Mouse (Mus musculus): ENCODE measurements around the gene Usp54. TPM values are rescaled to one million over a fixed set of nuclear protein-coding genes. Genes with fewer than 3 reads are reported as not detected.

Usp54 gene
- 12.8 TPM for polyA plus RNA-seq (2014; fragmentation: Illumina TruSeq; extraction: RNeasy Lipid Tissue Mini Kit (QIAGEN cat#74804); ENCODE audit: low read depth, low replicate concordance)

GRCm38 (mm10) chr14:20640644-20641437 lies at the start of gene Usp54:
Usp54 (minus strand) TSS chr14:20641063.

GRCm38 (mm10) chr14:20674064-20674833 lies 33.4 kb upstream of the Usp54 start, which contains the start of gene Sec24c:
Sec24c (plus strand) TSS chr14:20674308.

GRCm38 (mm10) chr14:20668154-20668810 lies 27.4 kb upstream of the Usp54 start, which contains the start of gene Synpo2l:
Synpo2l (minus strand) TSS chr14:20668354.

GRCm38 (mm10) chr14:20656361-20656760 lies 15.5 kb upstream of the Usp54 start, which contains the start of gene Myoz1:
Myoz1 (minus strand) TSS chr14:20656540.

GRCm38 (mm10) chr14:20546415-20546814 lies 94.4 kb downstream of the Usp54 start, which contains the start of gene Ppp3cb:
Ppp3cb (minus strand) TSS chr14:20546573.

Other genes with a start within 250 kb of the Usp54 start
- 4.3 TPM for gene Mrps16, start 247.4 kb downstream of the Usp54 start, polyA plus RNA-seq (2014; fragmentation: Illumina TruSeq; extraction: RNeasy Lipid Tissue Mini Kit (QIAGEN cat#74804); ENCODE audit: low read depth, low replicate concordance)
- gene Cfap70, start 188.8 kb downstream of the Usp54 start, polyA plus RNA-seq (2014; fragmentation: Illumina TruSeq; extraction: RNeasy Lipid Tissue Mini Kit (QIAGEN cat#74804); ENCODE audit: low read depth, low replicate concordance): 352 TPM
- gene Anxa7, start 160.9 kb downstream of the Usp54 start, polyA plus RNA-seq (2014; fragmentation: Illumina TruSeq; extraction: RNeasy Lipid Tissue Mini Kit (QIAGEN cat#74804); ENCODE audit: low read depth, low replicate concordance): 20.7 TPM
- gene Mss51, start 144.2 kb downstream of the Usp54 start, polyA plus RNA-seq (2014; fragmentation: Illumina TruSeq; extraction: RNeasy Lipid Tissue Mini Kit (QIAGEN cat#74804); ENCODE audit: low read depth, low replicate concordance): 2.8 TPM
- 80.2 TPM for gene Ppp3cb, start 94.5 kb downstream of the Usp54 start, polyA plus RNA-seq (2014; fragmentation: Illumina TruSeq; extraction: RNeasy Lipid Tissue Mini Kit (QIAGEN cat#74804); ENCODE audit: low read depth, low replicate concordance)
- 0.22 TPM for gene Myoz1, start 15.5 kb upstream of the Usp54 start, polyA plus RNA-seq (2014; fragmentation: Illumina TruSeq; extraction: RNeasy Lipid Tissue Mini Kit (QIAGEN cat#74804); ENCODE audit: low read depth, low replicate concordance)
- gene Synpo2l, start 27.3 kb upstream of the Usp54 start, polyA plus RNA-seq (2014; fragmentation: Illumina TruSeq; extraction: RNeasy Lipid Tissue Mini Kit (QIAGEN cat#74804); ENCODE audit: low read depth, low replicate concordance): 0.15 TPM
- gene Sec24c, start 33.2 kb upstream of the Usp54 start, polyA plus RNA-seq (2014; fragmentation: Illumina TruSeq; extraction: RNeasy Lipid Tissue Mini Kit (QIAGEN cat#74804); ENCODE audit: low read depth, low replicate concordance): 38.8 TPM
- 4.8 TPM for gene Fut11, start 53.9 kb upstream of the Usp54 start, polyA plus RNA-seq (2014; fragmentation: Illumina TruSeq; extraction: RNeasy Lipid Tissue Mini Kit (QIAGEN cat#74804); ENCODE audit: low read depth, low replicate concordance)
- 71.1 TPM for gene Chchd1, start 61.9 kb upstream of the Usp54 start, polyA plus RNA-seq (2014; fragmentation: Illumina TruSeq; extraction: RNeasy Lipid Tissue Mini Kit (QIAGEN cat#74804); ENCODE audit: low read depth, low replicate concordance)
- gene Zswim8, start 66.5 kb upstream of the Usp54 start, polyA plus RNA-seq (2014; fragmentation: Illumina TruSeq; extraction: RNeasy Lipid Tissue Mini Kit (QIAGEN cat#74804); ENCODE audit: low read depth, low replicate concordance): 11.4 TPM
- 4.3 TPM for gene Ndst2, start 93.5 kb upstream of the Usp54 start, polyA plus RNA-seq (2014; fragmentation: Illumina TruSeq; extraction: RNeasy Lipid Tissue Mini Kit (QIAGEN cat#74804); ENCODE audit: low read depth, low replicate concordance)
- 20.8 TPM for gene Camk2g, start 153.0 kb upstream of the Usp54 start, polyA plus RNA-seq (2014; fragmentation: Illumina TruSeq; extraction: RNeasy Lipid Tissue Mini Kit (QIAGEN cat#74804); ENCODE audit: low read depth, low replicate concordance)
- 0.91 TPM for gene Plau, start 195.6 kb upstream of the Usp54 start, polyA plus RNA-seq (2014; fragmentation: Illumina TruSeq; extraction: RNeasy Lipid Tissue Mini Kit (QIAGEN cat#74804); ENCODE audit: low read depth, low replicate concordance)

All from testis, adult 10 weeks (tissue).